Mouse (Mus musculus): ENCODE data around the gene Zfp64. TPM values are rescaled to one million over a fixed set of nuclear protein-coding genes. Genes with fewer than 3 reads are reported as not detected.

Zfp64 gene
- polyA plus RNA-seq, 1 experiment = 24.1 TPM

- Histone ChIP-seq H3K4me1 (ENCODE audit: control insufficient read depth, insufficient read depth, insufficient read length, low read length) (no peaks in the 10 kb centered on the region; the same call in 1 of the 2 replicates), H3K4me3 (ENCODE audit: low read depth, low read length) (no peak overlapping the region), H3K27ac (ENCODE audit: insufficient read depth, low read depth, low read length) (no peak overlapping the region), H3K27me3 (ENCODE audit: control insufficient read depth, insufficient read depth, low read length) (no peaks in the 10 kb centered on the region), H3K36me3 (ENCODE audit: control insufficient read depth, insufficient read depth, low read length) (peaks cover 32% of the 10 kb centered on the region)
- TF ChIP-seq CTCF (IDR thresholded peaks at IDR 0.05; ENCODE audit: extremely low read depth, insufficient read length, insufficient replicate concordance, low read depth, low read length) (no peak), POLR2A (IDR thresholded peaks at IDR 0.05; ENCODE audit: low read depth, low read length) (no peak)
- 89% methylated on average over 6 of the region's 6 CpGs for WGBS
Observed at GRCm38 (mm10) chr2:168948506-168948905, 6.9 kb downstream of the Zfp64 start.

DNA sequence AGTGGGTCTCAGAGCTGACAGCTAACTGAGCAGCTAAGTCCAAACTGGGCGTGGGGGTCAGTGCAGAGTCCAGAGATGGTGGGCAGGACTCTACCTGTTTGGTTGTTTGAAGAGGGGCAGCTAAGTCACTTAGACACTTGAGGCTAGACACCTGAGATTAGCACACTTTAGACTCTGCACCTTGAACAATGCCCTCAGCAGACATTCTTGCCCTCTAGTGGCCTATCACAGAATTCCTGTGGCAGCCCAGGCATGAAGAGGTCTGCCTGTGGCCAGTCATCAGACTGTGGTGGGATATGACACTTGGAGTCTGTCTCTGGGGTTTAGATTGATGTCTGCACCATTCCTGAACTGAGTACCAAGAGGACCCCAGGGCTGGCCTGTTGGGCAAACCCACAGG is 7.7 kb downstream of the Zfp64 start:
- Histone ChIP-seq H3K27ac (ENCODE audit: insufficient read depth, low read depth, low read length) (no peak overlapping the region), H3K27me3 (ENCODE audit: control insufficient read depth, insufficient read depth, low read length) (no peaks in the 10 kb centered on the region), H3K36me3 (ENCODE audit: control insufficient read depth, insufficient read depth, low read length) (peaks cover 32% of the 10 kb centered on the region), H3K4me1 (ENCODE audit: control insufficient read depth, insufficient read depth, insufficient read length, low read length) (no peaks in the 10 kb centered on the region; the same call in 1 of the 2 replicates), H3K4me3 (ENCODE audit: low read depth, low read length) (no peak overlapping the region)
- TF ChIP-seq POLR2A (IDR thresholded peaks at IDR 0.05; ENCODE audit: low read depth, low read length) (no peak), CTCF (IDR thresholded peaks at IDR 0.05; ENCODE audit: extremely low read depth, insufficient read length, insufficient replicate concordance, low read depth, low read length) (no peak)
- 82% methylated on average over 1 of the region's 1 CpGs for WGBS

- H3K4me1 ChIP-seq (ENCODE audit: control insufficient read depth, insufficient read depth, insufficient read length, low read length) = no peaks in the 10 kb centered on the region; the same call in 1 of the 2 replicates
- H3K27me3 ChIP-seq (ENCODE audit: control insufficient read depth, insufficient read depth, low read length) = no peaks in the 10 kb centered on the region
- no peak overlapping the region for H3K4me3 ChIP-seq (ENCODE audit: low read depth, low read length)
- H3K36me3 ChIP-seq (ENCODE audit: control insufficient read depth, insufficient read depth, low read length) = peaks cover 44% of the 10 kb centered on the region
- WGBS = 87% methylated on average over 4 of the region's 4 CpGs
- H3K27ac ChIP-seq (ENCODE audit: insufficient read depth, low read depth, low read length) = no peak overlapping the region
- TF ChIP-seq POLR2A (IDR thresholded peaks at IDR 0.05; ENCODE audit: low read depth, low read length) (no peak), CTCF (IDR thresholded peaks at IDR 0.05; ENCODE audit: extremely low read depth, insufficient read length, insufficient replicate concordance, low read depth, low read length) (no peak)
Observed at GRCm38 (mm10) chr2:168944011-168944410, 11.4 kb downstream of the Zfp64 start.

- Histone ChIP-seq H3K36me3 (ENCODE audit: control insufficient read depth, insufficient read depth, low read length) (peaks cover 40% of the 10 kb centered on the region), H3K4me1 (ENCODE audit: control insufficient read depth, insufficient read depth, insufficient read length, low read length) (no peaks in the 10 kb centered on the region), H3K4me3 (ENCODE audit: low read depth, low read length) (no peak overlapping the region), H3K27me3 (ENCODE audit: control insufficient read depth, insufficient read depth, low read length) (no peaks in the 10 kb centered on the region), H3K27ac (ENCODE audit: insufficient read depth, low read depth, low read length) (no peak overlapping the region)
- WGBS = 95% methylated on average over 8 of the region's 8 CpGs
- no peak for TF ChIP-seq CTCF (IDR thresholded peaks at IDR 0.05; ENCODE audit: extremely low read depth, insufficient read length, insufficient replicate concordance, low read depth, low read length)
- no peak for TF ChIP-seq POLR2A (IDR thresholded peaks at IDR 0.05; ENCODE audit: low read depth, low read length)
Observed at GRCm38 (mm10) chr2:168939941-168940340, 15.4 kb downstream of the Zfp64 start.

DNA sequence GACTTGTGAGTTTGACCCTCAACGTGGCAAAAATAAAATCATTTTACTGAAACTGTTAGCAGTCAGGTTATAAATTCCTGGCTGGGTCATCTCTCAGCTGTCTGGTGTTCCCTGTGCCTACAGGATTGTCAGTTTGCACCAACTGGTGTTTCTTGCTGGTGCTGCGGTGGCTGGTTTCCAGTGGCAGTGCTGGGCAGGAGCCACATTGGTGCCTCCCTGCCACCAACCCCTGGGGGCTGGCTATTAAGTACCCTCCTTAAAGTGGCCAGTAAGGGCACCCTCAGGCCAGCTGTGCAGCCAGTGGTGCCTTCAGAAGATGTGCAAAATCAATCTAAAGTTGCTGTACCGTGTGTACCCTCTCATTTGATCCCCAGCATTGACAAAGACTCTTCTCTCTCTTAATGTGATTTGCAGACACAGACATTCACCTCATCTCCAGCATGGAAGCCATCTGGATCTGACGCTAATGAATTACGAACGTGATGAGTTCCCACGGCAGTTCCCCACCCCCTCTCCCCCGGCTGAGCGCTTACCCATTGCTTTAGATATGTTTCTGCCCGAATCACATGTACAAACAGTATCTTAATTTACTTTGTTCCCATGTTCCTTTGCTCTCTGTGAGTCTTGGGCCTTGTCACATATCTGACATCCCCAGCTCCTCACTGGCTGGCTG is 16.0 kb downstream of the Zfp64 start:
- H3K36me3 ChIP-seq (ENCODE audit: control insufficient read depth, insufficient read depth, low read length) = peaks cover 42% of the 10 kb centered on the region
- 90% methylated on average over 10 of the region's 10 CpGs for WGBS
- H3K4me3 ChIP-seq (ENCODE audit: low read depth, low read length) = no peak overlapping the region
- H3K4me1 ChIP-seq (ENCODE audit: control insufficient read depth, insufficient read depth, insufficient read length, low read length) = no peaks in the 10 kb centered on the region
- H3K27me3 ChIP-seq (ENCODE audit: control insufficient read depth, insufficient read depth, low read length) = no peaks in the 10 kb centered on the region
- H3K27ac ChIP-seq (ENCODE audit: insufficient read depth, low read depth, low read length) = no peak overlapping the region
- no peak for TF ChIP-seq POLR2A (IDR thresholded peaks at IDR 0.05; ENCODE audit: low read depth, low read length)
- no peak for TF ChIP-seq CTCF (IDR thresholded peaks at IDR 0.05; ENCODE audit: extremely low read depth, insufficient read length, insufficient replicate concordance, low read depth, low read length)

DNA sequence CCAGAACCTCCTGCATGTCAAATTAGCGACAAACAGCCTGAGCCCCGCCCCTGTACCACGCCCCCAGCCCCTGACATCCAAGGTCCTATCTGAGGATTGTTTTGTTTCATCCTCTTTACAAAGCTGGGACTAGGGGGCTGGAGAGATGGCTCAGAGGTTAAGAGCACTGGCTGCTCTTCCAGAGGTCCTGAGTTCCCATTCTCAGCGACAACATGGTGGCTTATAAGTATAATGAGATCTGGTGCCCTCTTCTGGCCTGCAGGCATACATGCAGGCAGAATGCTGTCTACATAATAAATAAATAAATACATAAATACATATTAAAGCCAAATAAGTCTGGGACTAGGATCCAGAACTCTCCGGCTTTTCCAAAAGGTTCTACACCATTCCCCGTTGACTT is 18.5 kb downstream of the Zfp64 start:
- Histone ChIP-seq H3K4me1 (ENCODE audit: control insufficient read depth, insufficient read depth, insufficient read length, low read length) (no peaks in the 10 kb centered on the region), H3K4me3 (ENCODE audit: low read depth, low read length) (no peak overlapping the region), H3K27ac (ENCODE audit: insufficient read depth, low read depth, low read length) (no peak overlapping the region), H3K27me3 (ENCODE audit: control insufficient read depth, insufficient read depth, low read length) (no peaks in the 10 kb centered on the region), H3K36me3 (ENCODE audit: control insufficient read depth, insufficient read depth, low read length) (peaks cover 51% of the 10 kb centered on the region)
- TF ChIP-seq CTCF (IDR thresholded peaks at IDR 0.05; ENCODE audit: extremely low read depth, insufficient read length, insufficient replicate concordance, low read depth, low read length) (no peak; the same call in 1 of the 2 replicates), POLR2A (IDR thresholded peaks at IDR 0.05; ENCODE audit: low read depth, low read length) (no peak)
- WGBS = 93% methylated on average over 6 of the region's 6 CpGs

GRCm38 (mm10) chr2:168935165-168935564 is 20.2 kb downstream of the Zfp64 start:
- Histone ChIP-seq H3K36me3 (ENCODE audit: control insufficient read depth, insufficient read depth, low read length) (peaks cover 51% of the 10 kb centered on the region), H3K4me3 (ENCODE audit: low read depth, low read length) (no peak overlapping the region), H3K27me3 (ENCODE audit: control insufficient read depth, insufficient read depth, low read length) (no peaks in the 10 kb centered on the region), H3K4me1 (ENCODE audit: control insufficient read depth, insufficient read depth, insufficient read length, low read length) (no peaks in the 10 kb centered on the region), H3K27ac (ENCODE audit: insufficient read depth, low read depth, low read length) (no peak overlapping the region)
- 95% methylated on average over 35 of the region's 35 CpGs for WGBS
- TF ChIP-seq POLR2A (IDR thresholded peaks at IDR 0.05; ENCODE audit: low read depth, low read length) (no peak), CTCF (IDR thresholded peaks at IDR 0.05; ENCODE audit: extremely low read depth, insufficient read length, insufficient replicate concordance, low read depth, low read length) (no peak)
